Mouse (Mus musculus): Measurements from ENCODE around the gene Spats1. TPM values are rescaled to one million over a fixed set of nuclear protein-coding genes. Genes with fewer than 3 reads are reported as not detected.

Gene Spats1
- total and polyA plus RNA-seq, 3 experiments, result 2.5 to 2.7 (median 2.5) TPM

Other genes starting within 250 kb of the Spats1 start
- gene Cdc5l, start 41.7 kb downstream of the Spats1 start, total RNA-seq (2012; rRNA removed), result 45.2 and 52.6 TPM in 2 replicates
- gene Cdc5l, start 41.7 kb downstream of the Spats1 start, total RNA-seq (2014; rRNA removed), result 58.9 and 62.4 TPM in 2 replicates
- gene Cdc5l, start 41.7 kb downstream of the Spats1 start, polyA plus RNA-seq (2012; ENCODE audit: insufficient read length, low read depth), result 66.3 and 69.6 TPM in 2 replicates
- 20.2 and 23.1 TPM in 2 replicates for gene Aars2, start 31.4 kb upstream of the Spats1 start, total RNA-seq (2012; rRNA removed)
- 10.4 and 12.4 TPM in 2 replicates for gene Aars2, start 31.4 kb upstream of the Spats1 start, total RNA-seq (2014; rRNA removed)
- gene Aars2, start 31.4 kb upstream of the Spats1 start, polyA plus RNA-seq (2012; ENCODE audit: insufficient read length, low read depth), result 17.5 and 17.6 TPM in 2 replicates
- gene Tcte1, start 48.0 kb upstream of the Spats1 start, total RNA-seq (2012; rRNA removed), result not detected in 2 replicates
- not detected in 2 replicates for gene Tcte1, start 48.0 kb upstream of the Spats1 start, total RNA-seq (2014; rRNA removed)
- gene Tcte1, start 48.0 kb upstream of the Spats1 start, polyA plus RNA-seq (2012; ENCODE audit: insufficient read length, low read depth), result not detected in 2 replicates
- gene Tmem151b, start 74.3 kb upstream of the Spats1 start, total RNA-seq (2012; rRNA removed), result 0.42 and 0.50 TPM in 2 replicates
- 0.12 and 0.30 TPM in 2 replicates for gene Tmem151b, start 74.3 kb upstream of the Spats1 start, total RNA-seq (2014; rRNA removed)
- 0.53 and 0.72 TPM in 2 replicates for gene Tmem151b, start 74.3 kb upstream of the Spats1 start, polyA plus RNA-seq (2012; ENCODE audit: insufficient read length, low read depth)
- gene Nfkbie, start 80.3 kb upstream of the Spats1 start, total RNA-seq (2012; rRNA removed), result 91.5 and 136 TPM in 2 replicates
- 87.4 and 90.0 TPM in 2 replicates for gene Nfkbie, start 80.3 kb upstream of the Spats1 start, total RNA-seq (2014; rRNA removed)
- 76.6 and 78.7 TPM in 2 replicates for gene Nfkbie, start 80.3 kb upstream of the Spats1 start, polyA plus RNA-seq (2012; ENCODE audit: insufficient read length, low read depth)
- 59.5 and 73.9 TPM in 2 replicates for gene Slc35b2, start 88.5 kb upstream of the Spats1 start, total RNA-seq (2012; rRNA removed)
- 89.3 and 101 TPM in 2 replicates for gene Slc35b2, start 88.5 kb upstream of the Spats1 start, total RNA-seq (2014; rRNA removed)
- gene Slc35b2, start 88.5 kb upstream of the Spats1 start, polyA plus RNA-seq (2012; ENCODE audit: insufficient read length, low read depth), result 54.1 and 57.2 TPM in 2 replicates
- 1,180 and 1,205 TPM in 2 replicates for gene Hsp90ab1, start 97.9 kb upstream of the Spats1 start, total RNA-seq (2012; rRNA removed)
- gene Hsp90ab1, start 97.9 kb upstream of the Spats1 start, total RNA-seq (2014; rRNA removed), result 607 and 790 TPM in 2 replicates
- 4,858 and 5,122 TPM in 2 replicates for gene Hsp90ab1, start 97.9 kb upstream of the Spats1 start, polyA plus RNA-seq (2012; ENCODE audit: insufficient read length, low read depth)
- 58.4 and 66.9 TPM in 2 replicates for gene Slc29a1, start 124.2 kb upstream of the Spats1 start, total RNA-seq (2012; rRNA removed)
- gene Slc29a1, start 124.2 kb upstream of the Spats1 start, total RNA-seq (2014; rRNA removed), result 69.2 and 72.1 TPM in 2 replicates
- gene Slc29a1, start 124.2 kb upstream of the Spats1 start, polyA plus RNA-seq (2012; ENCODE audit: insufficient read length, low read depth), result 74.2 and 88.0 TPM in 2 replicates
- not detected in 2 replicates for gene Mymx, start 126.7 kb upstream of the Spats1 start, total RNA-seq (2012; rRNA removed)
- not detected in 2 replicates for gene Mymx, start 126.7 kb upstream of the Spats1 start, total RNA-seq (2014; rRNA removed)
- gene Mymx, start 126.7 kb upstream of the Spats1 start, polyA plus RNA-seq (2012; ENCODE audit: insufficient read length, low read depth), result not detected in 2 replicates
- gene Capn11, start 183.9 kb upstream of the Spats1 start, total RNA-seq (2012; rRNA removed), result not detected in 2 replicates
- not detected in 2 replicates for gene Capn11, start 183.9 kb upstream of the Spats1 start, total RNA-seq (2014; rRNA removed)
- gene Capn11, start 183.9 kb upstream of the Spats1 start, polyA plus RNA-seq (2012; ENCODE audit: insufficient read length, low read depth), result 0.09 and 0.10 TPM in 2 replicates
- gene Mrpl14, start 210.9 kb upstream of the Spats1 start, total RNA-seq (2012; rRNA removed), result 33.4 and 46.1 TPM in 2 replicates
- gene Mrpl14, start 210.9 kb upstream of the Spats1 start, total RNA-seq (2014; rRNA removed), result 48.5 and 56.9 TPM in 2 replicates
- gene Mrpl14, start 210.9 kb upstream of the Spats1 start, polyA plus RNA-seq (2012; ENCODE audit: insufficient read length, low read depth), result 62.5 and 67.7 TPM in 2 replicates
- 4.5 and 6.3 TPM in 2 replicates for gene Tmem63b, start 211.5 kb upstream of the Spats1 start, total RNA-seq (2012; rRNA removed)
- gene Tmem63b, start 211.5 kb upstream of the Spats1 start, total RNA-seq (2014; rRNA removed), result 2.8 and 3.5 TPM in 2 replicates
- 9.2 and 10.3 TPM in 2 replicates for gene Tmem63b, start 211.5 kb upstream of the Spats1 start, polyA plus RNA-seq (2012; ENCODE audit: insufficient read length, low read depth)

All from CH12.LX (cell line).